Mouse (Mus musculus) thymus, postnatal 14 days (tissue): Measurements from ENCODE around the gene Tlx2.

Experiments used
- DNase-seq: peaks from one replicate; pipeline ENCODE4 v3.0.0; 2021

Gene Tlx2

DNA sequence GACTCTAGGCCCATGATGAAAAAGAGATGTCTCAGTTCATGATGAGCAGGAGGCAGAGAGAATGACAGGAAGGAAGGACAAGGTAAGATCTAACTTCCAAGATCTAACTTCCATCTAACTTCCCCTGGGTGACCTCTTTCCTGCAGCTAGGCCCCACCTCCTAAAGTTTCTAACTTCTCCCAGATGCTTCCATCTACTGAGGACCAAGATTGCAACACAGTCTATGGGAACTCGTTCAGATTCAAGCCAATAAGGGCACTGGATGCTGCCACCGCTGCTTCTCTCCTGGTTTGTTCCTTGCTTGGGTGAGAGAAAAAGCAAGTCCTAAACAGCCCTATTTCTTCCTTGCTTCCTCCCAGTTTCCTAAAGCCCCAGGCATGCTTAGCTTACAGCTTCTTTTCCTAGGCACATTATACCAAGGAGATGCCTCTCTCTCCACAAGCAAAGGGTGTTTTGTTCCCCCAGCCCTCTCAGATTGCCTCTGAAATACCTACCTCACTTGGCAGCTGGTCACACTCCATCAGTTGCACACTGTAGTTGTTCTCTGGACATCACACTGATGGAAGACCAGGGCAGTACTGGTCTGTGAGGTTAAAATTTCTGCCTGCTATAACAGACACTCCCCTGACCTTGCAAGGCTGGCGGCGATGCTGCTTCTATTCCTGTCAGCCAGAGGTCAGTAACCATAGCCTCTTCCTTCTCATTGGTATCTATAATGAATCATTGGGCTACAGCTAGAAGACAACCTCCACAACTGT is 49.1 kb downstream of the Tlx2 start:
- DNase-seq: no peak

DNA sequence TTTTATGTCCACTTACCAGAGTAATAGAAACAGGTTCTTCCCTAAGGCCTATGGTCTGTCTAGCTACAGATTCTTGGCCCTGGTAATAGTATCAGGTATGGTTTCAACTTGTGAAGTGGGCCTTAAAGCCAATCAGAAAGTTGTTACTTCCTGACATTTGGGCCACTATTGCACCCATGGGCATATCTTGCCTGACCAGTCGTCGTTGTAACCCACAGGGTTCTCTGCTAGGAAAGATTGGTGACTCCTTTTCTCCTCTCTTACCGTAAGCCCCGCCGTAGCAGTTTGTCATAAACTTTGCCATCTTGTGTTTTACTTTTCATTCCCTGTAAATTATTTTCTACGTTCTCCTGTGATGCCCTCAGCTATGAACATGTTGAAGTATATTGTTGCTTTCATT is 50.0 kb downstream of the Tlx2 start:
- no peak for DNase-seq

DNA sequence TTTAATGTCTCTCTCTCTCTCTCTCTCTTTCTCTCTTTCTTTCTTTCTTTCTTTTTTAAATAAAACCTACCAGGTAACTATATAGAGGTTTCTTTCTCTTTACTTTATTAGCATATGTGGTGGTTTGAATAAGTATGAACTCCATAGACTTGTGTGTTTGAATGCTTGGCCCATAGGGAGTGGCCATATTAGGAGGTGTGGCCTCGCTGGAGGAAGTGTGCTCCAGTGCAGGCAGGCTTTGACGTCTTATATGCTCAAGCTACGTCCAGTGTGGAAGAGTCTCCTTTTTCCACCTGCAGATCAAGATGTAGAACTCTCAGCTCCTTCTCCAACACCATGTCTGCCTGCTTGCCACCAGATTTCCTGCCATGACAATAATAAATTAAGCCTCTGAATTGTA is 51.0 kb downstream of the Tlx2 start:
- no peak for DNase-seq
